Mouse (Mus musculus): Measurements from ENCODE around the gene Camkmt. TPM values are rescaled to one million over a fixed set of nuclear protein-coding genes. Genes with fewer than 3 reads are reported as not detected.
A peak's percentile ranks its signal among the peaks of the same experiment; 100 is the strongest.

The Camkmt gene
- polyA plus RNA-seq, 1 experiment = 5.9 TPM

GRCm38 (mm10) chr17:85088401-85088800 is 2.0 kb upstream of the Camkmt start:
- no peak for TF ChIP-seq POLR2A (IDR thresholded peaks at IDR 0.05; ENCODE audit: low read depth, low read length)
- no peak for TF ChIP-seq CTCF (IDR thresholded peaks at IDR 0.05; ENCODE audit: extremely low read depth, insufficient read length, insufficient replicate concordance, low read depth, low read length)
- no peak overlapping the region for H3K27ac ChIP-seq (ENCODE audit: insufficient read depth, low read depth, low read length)
- H3K4me1 ChIP-seq (ENCODE audit: control insufficient read depth, insufficient read depth, insufficient read length, low read length) = peaks cover 4% of the 10 kb centered on the region; the same call in 1 of the 2 replicates
- H3K4me3 ChIP-seq (ENCODE audit: low read depth, low read length) = no peak overlapping the region
- H3K27me3 ChIP-seq (ENCODE audit: control insufficient read depth, insufficient read depth, low read length) = no peaks in the 10 kb centered on the region
- WGBS = 87% methylated on average over 11 of the region's 11 CpGs
- H3K36me3 ChIP-seq (ENCODE audit: control insufficient read depth, insufficient read depth, low read length) = no peaks in the 10 kb centered on the region

- Histone ChIP-seq H3K4me3 (ENCODE audit: low read depth, low read length) (no peak overlapping the region), H3K27ac (ENCODE audit: insufficient read depth, low read depth, low read length) (no peak overlapping the region), H3K36me3 (ENCODE audit: control insufficient read depth, insufficient read depth, low read length) (no peaks in the 10 kb centered on the region), H3K4me1 (ENCODE audit: control insufficient read depth, insufficient read depth, insufficient read length, low read length) (peaks cover 4% of the 10 kb centered on the region; the same call in 1 of the 2 replicates), H3K27me3 (ENCODE audit: control insufficient read depth, insufficient read depth, low read length) (no peaks in the 10 kb centered on the region)
- no peak for TF ChIP-seq CTCF (IDR thresholded peaks at IDR 0.05; ENCODE audit: extremely low read depth, insufficient read length, insufficient replicate concordance, low read depth, low read length)
- TF ChIP-seq POLR2A (IDR thresholded peaks at IDR 0.05; ENCODE audit: low read depth, low read length) = no peak
- WGBS = 57% methylated on average over 6 of the region's 6 CpGs
Observed at GRCm38 (mm10) chr17:85089011-85089410, 1.3 kb upstream of the Camkmt start.

- WGBS = 1% methylated on average over 16 of the region's 16 CpGs
- TF ChIP-seq CTCF (IDR thresholded peaks at IDR 0.05; ENCODE audit: extremely low read depth, insufficient read length, insufficient replicate concordance, low read depth, low read length) (no peak), POLR2A (IDR thresholded peaks at IDR 0.05; ENCODE audit: low read depth, low read length) (no peak)
- Histone ChIP-seq H3K27ac (ENCODE audit: insufficient read depth, low read depth, low read length) (peak overlapping the region; percentile 59), H3K4me1 (ENCODE audit: control insufficient read depth, insufficient read depth, insufficient read length, low read length) (peaks cover 4% of the 10 kb centered on the region; the same call in 1 of the 2 replicates), H3K36me3 (ENCODE audit: control insufficient read depth, insufficient read depth, low read length) (no peaks in the 10 kb centered on the region), H3K27me3 (ENCODE audit: control insufficient read depth, insufficient read depth, low read length) (no peaks in the 10 kb centered on the region), H3K4me3 (ENCODE audit: low read depth, low read length) (peak overlapping the region; percentile 98)
Observed at GRCm38 (mm10) chr17:85089621-85090020, 731 bp upstream of the Camkmt start.

- H3K27me3 ChIP-seq (ENCODE audit: control insufficient read depth, insufficient read depth, low read length) = no peaks in the 10 kb centered on the region
- H3K4me1 ChIP-seq (ENCODE audit: control insufficient read depth, insufficient read depth, insufficient read length, low read length) = peaks cover 2% of the 10 kb centered on the region; the same call in 1 of the 2 replicates
- no peak overlapping the region for H3K27ac ChIP-seq (ENCODE audit: insufficient read depth, low read depth, low read length)
- no peak overlapping the region for H3K4me3 ChIP-seq (ENCODE audit: low read depth, low read length)
- WGBS = 76% methylated on average over 6 of the region's 6 CpGs
- no peak for TF ChIP-seq POLR2A (IDR thresholded peaks at IDR 0.05; ENCODE audit: low read depth, low read length)
- TF ChIP-seq CTCF (IDR thresholded peaks at IDR 0.05; ENCODE audit: extremely low read depth, insufficient read length, insufficient replicate concordance, low read depth, low read length) = no peak
- 0 out of 2 replicates have a peak, but pooled peaks cover 2% of the 10 kb centered on the region for H3K36me3 ChIP-seq (ENCODE audit: control insufficient read depth, insufficient read depth, low read length)
Observed at GRCm38 (mm10) chr17:85091762-85092161, 1.4 kb downstream of the Camkmt start.

GRCm38 (mm10) chr17:85096396-85096795 is 6.0 kb downstream of the Camkmt start:
- TF ChIP-seq POLR2A (IDR thresholded peaks at IDR 0.05; ENCODE audit: low read depth, low read length) (no peak), CTCF (IDR thresholded peaks at IDR 0.05; ENCODE audit: extremely low read depth, insufficient read length, insufficient replicate concordance, low read depth, low read length) (no peak)
- Histone ChIP-seq H3K36me3 (ENCODE audit: control insufficient read depth, insufficient read depth, low read length) (peaks cover 23% of the 10 kb centered on the region), H3K27me3 (ENCODE audit: control insufficient read depth, insufficient read depth, low read length) (no peaks in the 10 kb centered on the region), H3K4me1 (ENCODE audit: control insufficient read depth, insufficient read depth, insufficient read length, low read length) (no peaks in the 10 kb centered on the region), H3K27ac (ENCODE audit: insufficient read depth, low read depth, low read length) (no peak overlapping the region), H3K4me3 (ENCODE audit: low read depth, low read length) (no peak overlapping the region)
- 94% methylated on average over 3 of the region's 3 CpGs for WGBS

- Histone ChIP-seq H3K4me1 (ENCODE audit: control insufficient read depth, insufficient read depth, insufficient read length, low read length) (no peaks in the 10 kb centered on the region), H3K27me3 (ENCODE audit: control insufficient read depth, insufficient read depth, low read length) (no peaks in the 10 kb centered on the region), H3K4me3 (ENCODE audit: low read depth, low read length) (no peak overlapping the region), H3K36me3 (ENCODE audit: control insufficient read depth, insufficient read depth, low read length) (peaks cover 23% of the 10 kb centered on the region), H3K27ac (ENCODE audit: insufficient read depth, low read depth, low read length) (no peak overlapping the region)
- 93% methylated on average over 7 of the region's 7 CpGs for WGBS
- TF ChIP-seq POLR2A (IDR thresholded peaks at IDR 0.05; ENCODE audit: low read depth, low read length) = no peak
- no peak for TF ChIP-seq CTCF (IDR thresholded peaks at IDR 0.05; ENCODE audit: extremely low read depth, insufficient read length, insufficient replicate concordance, low read depth, low read length)
Observed at GRCm38 (mm10) chr17:85098677-85099323, 8.4 kb downstream of the Camkmt start.

GRCm38 (mm10) chr17:85100232-85100631 is 9.9 kb downstream of the Camkmt start:
- Histone ChIP-seq H3K4me3 (ENCODE audit: low read depth, low read length) (no peak overlapping the region), H3K36me3 (ENCODE audit: control insufficient read depth, insufficient read depth, low read length) (peaks cover 23% of the 10 kb centered on the region), H3K27ac (ENCODE audit: insufficient read depth, low read depth, low read length) (no peak overlapping the region), H3K27me3 (ENCODE audit: control insufficient read depth, insufficient read depth, low read length) (no peaks in the 10 kb centered on the region), H3K4me1 (ENCODE audit: control insufficient read depth, insufficient read depth, insufficient read length, low read length) (no peaks in the 10 kb centered on the region)
- 58% methylated on average over 3 of the region's 3 CpGs for WGBS
- TF ChIP-seq POLR2A (IDR thresholded peaks at IDR 0.05; ENCODE audit: low read depth, low read length) (no peak), CTCF (IDR thresholded peaks at IDR 0.05; ENCODE audit: extremely low read depth, insufficient read length, insufficient replicate concordance, low read depth, low read length) (no peak)

Measured in small intestine, adult 2 months (tissue).